ENCODE assay signal across 20 mouse cellular contexts in the genomic region with DNA sequence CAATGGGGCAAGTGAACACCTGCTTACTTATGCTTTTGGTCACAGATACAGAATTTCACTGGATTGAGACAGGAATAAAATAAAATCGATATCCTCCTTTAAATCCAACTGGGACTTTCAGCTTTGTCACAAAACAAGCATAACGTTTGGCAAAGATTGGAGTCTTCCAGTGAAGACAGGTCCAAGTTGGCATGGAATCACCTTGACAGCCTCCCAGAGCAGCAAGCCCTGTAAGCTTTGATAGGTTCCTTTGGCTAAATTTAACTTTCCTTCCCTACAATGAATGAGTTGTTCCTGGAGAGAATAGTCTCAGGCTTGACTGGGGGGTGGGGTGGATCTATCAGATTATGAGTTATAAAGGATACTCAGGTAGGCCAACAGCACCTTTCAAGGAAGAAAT.
DNase-seq lines count a peak whose midpoint lies in the region; ATAC-seq lines count a peak whose summit lies in the region.
"Had no signal": no experiment of that assay in that cellular context is flagged by ENCODE, and none has a peak within 500 bp of the region (broad histone marks: within the 10 kb centered on the region; RNA-seq: fewer than 3 reads in every experiment).

No protein-coding gene starts in this region.

- H3K9ac ChIP-seq in forebrain, embryonic 14.5 days (ENCODE audit: low read length), result no peak overlapping the region
- H3K9ac ChIP-seq in forebrain, embryonic 16.5 days (replicated peaks; ENCODE audit: low read depth, low read length), result no peak overlapping the region
- H3K9ac ChIP-seq: forebrain, embryonic 15.5 days; heart, embryonic 12.5 days; hindbrain, embryonic 14.5 days; intestine, embryonic 15.5 days had no signal

- H3K27me3 ChIP-seq in forebrain, embryonic 14.5 days (replicated peaks; ENCODE audit: control insufficient read depth, insufficient read depth, low read length), result no peaks in the 10 kb centered on the region
- H3K27me3 ChIP-seq in forebrain, embryonic 16.5 days (replicated peaks; ENCODE audit: control insufficient read depth, insufficient read depth, low read length), result no peaks in the 10 kb centered on the region
- H3K27me3 ChIP-seq: forebrain, embryonic 15.5 days; heart, embryonic 12.5 days; intestine, embryonic 15.5 days had no signal

- 73% methylated on average over 2 of the region's 2 CpGs for WGBS in forebrain, embryonic 14.5 days
- WGBS in forebrain, embryonic 16.5 days, result 46% methylated on average over 2 of the region's 2 CpGs

- no peaks in the 10 kb centered on the region for H3K9me3 ChIP-seq in forebrain, embryonic 14.5 days (replicated peaks; ENCODE audit: control insufficient read depth, low read length)
- no peaks in the 10 kb centered on the region for H3K9me3 ChIP-seq in forebrain, embryonic 16.5 days (ENCODE audit: control insufficient read depth, low read length)
- H3K9me3 ChIP-seq: embryonic facial prominence, embryonic 10.5 days; forebrain, embryonic 15.5 days; heart, embryonic 12.5 days; hindbrain, embryonic 10.5 days; intestine, embryonic 15.5 days had no signal

- peak; percentile 2 for DNase-seq in adrenal gland, postnatal 10 days
- no peak for DNase-seq in adrenal gland, adult (ENCODE audit: inconsistent age in 2 of 2, low spot score in 1 of 2)
- DNase-seq in forebrain, embryonic 14.5 days (ENCODE audit: low spot score), result peak; percentile 33
- peak; percentile 27 for DNase-seq in brain, adult 2 months (ENCODE audit: low read depth, low spot score)
- DNase-seq in cerebellum, postnatal 14 days, result peak; percentile 67 to 82
- no peak for DNase-seq in layer of hippocampus, adult 9-10 months (ENCODE audit: low spot score)
- DNase-seq in neural tube, embryonic 10.5 days (ENCODE audit: extremely low spot score, low spot score), result no peak
- DNase-seq: B cell, adult 2 months; gastrocnemius, adult 2 months; gastrocnemius, postnatal 25 days; kidney, adult 18-20 months had no signal

- H3K4me3 ChIP-seq in forebrain, embryonic 14.5 days (ENCODE audit: low read depth, low read length), result no peak overlapping the region
- no peak overlapping the region for H3K4me3 ChIP-seq in forebrain, embryonic 16.5 days (replicated peaks; ENCODE audit: low read length)
- H3K4me3 ChIP-seq: embryonic facial prominence, embryonic 10.5 days; forebrain, embryonic 15.5 days; gastrocnemius, adult 2 months; heart, embryonic 12.5 days; hindbrain, embryonic 10.5 days; intestine, embryonic 15.5 days had no signal

- H3K4me1 ChIP-seq in forebrain, embryonic 14.5 days (ENCODE audit: control insufficient read depth, insufficient read depth, low read length), result peaks cover 4% of the 10 kb centered on the region
- peaks cover 11% of the 10 kb centered on the region for H3K4me1 ChIP-seq in forebrain, embryonic 16.5 days (replicated peaks; ENCODE audit: control insufficient read depth, insufficient read depth, low read length)
- H3K4me1 ChIP-seq: intestine, embryonic 15.5 days had no signal

- H3K4me2 ChIP-seq in forebrain, embryonic 14.5 days (ENCODE audit: low read length), result no peak overlapping the region
- H3K4me2 ChIP-seq in forebrain, embryonic 16.5 days (ENCODE audit: low read length), result no peak overlapping the region
- H3K4me2 ChIP-seq: forebrain, embryonic 15.5 days; hindbrain, embryonic 14.5 days; intestine, embryonic 15.5 days had no signal

- H3K36me3 ChIP-seq in forebrain, embryonic 14.5 days (ENCODE audit: control insufficient read depth, insufficient read depth, low read length), result no peaks in the 10 kb centered on the region
- H3K36me3 ChIP-seq in forebrain, embryonic 16.5 days (ENCODE audit: control insufficient read depth, insufficient read depth), result no peaks in the 10 kb centered on the region
- H3K36me3 ChIP-seq: embryonic facial prominence, embryonic 10.5 days; forebrain, embryonic 15.5 days; G1E; heart, embryonic 12.5 days; hindbrain, embryonic 10.5 days; intestine, embryonic 15.5 days had no signal

- H3K27ac ChIP-seq in forebrain, embryonic 14.5 days (ENCODE audit: low read depth, low read length), result no peak overlapping the region
- H3K27ac ChIP-seq in forebrain, embryonic 16.5 days (ENCODE audit: low read length), result no peak overlapping the region
- H3K27ac ChIP-seq: embryonic facial prominence, embryonic 10.5 days; forebrain, embryonic 15.5 days; gastrocnemius, adult 2 months; hindbrain, embryonic 14.5 days; intestine, embryonic 15.5 days had no signal

- ATAC-seq in forebrain, embryonic 14.5 days, result no peak
- ATAC-seq in forebrain, embryonic 16.5 days, result no peak
- ATAC-seq: CD4-positive, CD25-positive, alpha-beta regulatory T cell, adult 4 months had no signal

Comparison
In these comparisons a context has a peak if more than half of its experiments do, and no peak if none do; other contexts are left out.
1. DNase-seq: peak in adrenal gland, postnatal 10 days (single experiment), forebrain, embryonic 14.5 days (single experiment), brain, adult 2 months (single experiment) and cerebellum, postnatal 14 days (2 of 2); none in adrenal gland, adult (0 of 2), layer of hippocampus, adult 9-10 months (single experiment) and neural tube, embryonic 10.5 days (single experiment).